Mouse (Mus musculus) kidney, postnatal 0 days (tissue): ENCODE measurements around the gene Wdfy2. TPM values are rescaled to one million over a fixed set of nuclear protein-coding genes. Genes with fewer than 3 reads are reported as not detected.

Source experiments
- ATAC-seq: fragments of 200-750 bp; cut with Nextera tagmentation; replicated peaks from 2 replicates; pipeline ENCODE4 v1.8.0; 2017; ENCODE audit warnings: low read depth, moderate number of reproducible peaks, moderate TSS enrichment, moderate library complexity; ENCODE audit not compliant: low FRiP score
- DNase-seq: peaks from one replicate; pipeline ENCODE4 v3.0.0-alpha.2; 2016; ENCODE audit warnings: low spot score
- H3K27ac ChIP-seq: fragments of 300-500 bp; sonication (generic); 2 replicates; pipeline ENCODE4 v1.5.1; 2014; ENCODE audit warnings: mild to moderate bottlenecking
- H3K27me3 ChIP-seq: fragments of 300-500 bp; sonication (generic); 2 replicates; pipeline ENCODE4 v1.6.1; 2014; ENCODE audit warnings: low read length, mixed read lengths; ENCODE audit not compliant: insufficient read depth
- H3K36me3 ChIP-seq: fragments of 300-500 bp; sonication (generic); 2 replicates; pipeline ENCODE4 v1.6.1; 2014; ENCODE audit warnings: low read length, mixed read lengths; ENCODE audit not compliant: insufficient read depth
- H3K4me1 ChIP-seq: fragments of 300-500 bp; sonication (generic); replicated peaks from 2 replicates; pipeline ENCODE4 v1.6.1; 2014; ENCODE audit warnings: antibody characterized with exemption, low read length, mixed read lengths; ENCODE audit not compliant: insufficient read depth
- H3K4me2 ChIP-seq: fragments of 300-500 bp; sonication (generic); 2 replicates; pipeline ENCODE4 v1.6.1; 2014; ENCODE audit warnings: mild to moderate bottlenecking, low read length, moderate library complexity, mixed read lengths
- H3K4me3 ChIP-seq: fragments of 300-500 bp; sonication (generic); replicated peaks from 2 replicates; pipeline ENCODE4 v1.5.1; 2014; ENCODE audit warnings: low read depth, low read length
- H3K9ac ChIP-seq: fragments of 300-500 bp; sonication (generic); 2 replicates; pipeline ENCODE4 v1.6.1; 2014; ENCODE audit warnings: low read depth, low read length
- H3K9me3 ChIP-seq: fragments of 300-500 bp; sonication (generic); replicated peaks from 2 replicates; pipeline ENCODE4 v1.6.1; 2016; ENCODE audit warnings: low read length, inconsistent platforms, mixed read lengths
- CTCF ChIP-seq: IDR thresholded peaks from 2 replicates; pipeline ENCODE4 v1.5.1; 2016; ENCODE audit warnings: antibody characterized with exemption, low read depth, mild to moderate bottlenecking, moderate library complexity
- WGBS: fragments of 180-500 bp; shearing (Covaris S2); extraction: QIAGEN DNeasy Blood & Tissue Kit; methylation state at CpG from one replicate; pipeline ENCODE4 v1.1.7; 2014; 5-methylcytosine and 5-hydroxymethylcytosine counted together
- polyA plus RNA-seq: library from polyadenylated mRNA; unstranded; fragments of >200 nt; fragmentation: Nextera tagmentation; extraction: Ambion mirVana; gene quantifications from 2 replicates; pipeline ENCODE4 v1.2.1, GENCODE M21; 2015

The Wdfy2 gene
- polyA plus RNA-seq, 1 experiment from 2014 or later, result 3.9 TPM

DNA sequence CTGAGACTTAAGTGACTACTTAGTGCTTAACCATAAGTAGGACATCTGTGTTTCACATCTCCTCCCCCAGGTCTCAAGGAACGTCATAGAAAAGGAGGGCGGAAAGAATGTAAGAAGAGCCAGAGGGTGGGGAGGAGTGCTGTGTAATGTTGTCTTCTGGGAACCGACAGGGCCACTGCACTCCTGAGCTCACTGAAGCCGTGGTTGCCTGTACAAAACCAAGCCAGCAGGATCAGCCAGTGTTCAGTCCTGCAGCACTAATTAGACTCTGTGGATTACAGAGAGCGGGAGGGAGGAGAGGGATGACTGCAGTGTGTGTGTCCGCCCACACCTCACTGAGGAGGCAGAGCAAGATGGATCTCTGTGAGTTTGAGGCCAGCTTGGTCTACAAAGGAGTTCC is 13.5 kb downstream of the Wdfy2 start:
- Histone ChIP-seq H3K27ac (peak overlapping the region; percentile 11; the same call in 1 of the 2 replicates), H3K36me3 (no peaks in the 10 kb centered on the region), H3K9me3 (no peaks in the 10 kb centered on the region), H3K4me2 (no peak overlapping the region), H3K27me3 (no peaks in the 10 kb centered on the region), H3K4me1 (no peaks in the 10 kb centered on the region), H3K9ac (no peak overlapping the region), H3K4me3 (no peak overlapping the region)
- no peak for TF ChIP-seq CTCF
- WGBS, result 30% methylated on average over 6 of the region's 6 CpGs
- ATAC-seq (peak; percentile 87), DNase-seq (peak; percentile 78)

GRCm38 (mm10) chr14:62852840-62853239 is 15.4 kb downstream of the Wdfy2 start:
- 70% methylated on average over 3 of the region's 3 CpGs for WGBS
- Histone ChIP-seq H3K27me3 (no peaks in the 10 kb centered on the region), H3K4me3 (no peak overlapping the region), H3K9me3 (no peaks in the 10 kb centered on the region), H3K27ac (no peak overlapping the region), H3K9ac (no peak overlapping the region), H3K36me3 (no peaks in the 10 kb centered on the region), H3K4me2 (no peak overlapping the region), H3K4me1 (no peaks in the 10 kb centered on the region)
- ATAC-seq (no peak), DNase-seq (no peak)
- no peak for TF ChIP-seq CTCF

GRCm38 (mm10) chr14:62855077-62855835 is 17.8 kb downstream of the Wdfy2 start:
- H3K27me3 ChIP-seq, result no peaks in the 10 kb centered on the region
- no peak for TF ChIP-seq CTCF
- H3K9ac ChIP-seq, result no peak overlapping the region
- H3K36me3 ChIP-seq, result no peaks in the 10 kb centered on the region
- ATAC-seq (no peak), DNase-seq (no peak)
- 73% methylated on average over 18 of the region's 18 CpGs for WGBS
- H3K4me3 ChIP-seq, result no peak overlapping the region
- no peak overlapping the region for H3K4me2 ChIP-seq
- no peak overlapping the region for H3K27ac ChIP-seq
- H3K9me3 ChIP-seq, result no peaks in the 10 kb centered on the region
- no peaks in the 10 kb centered on the region for H3K4me1 ChIP-seq

GRCm38 (mm10) chr14:62855863-62856262 is 18.4 kb downstream of the Wdfy2 start:
- H3K27me3 ChIP-seq, result no peaks in the 10 kb centered on the region
- WGBS, result 45% methylated on average over 3 of the region's 3 CpGs
- H3K27ac ChIP-seq, result no peak overlapping the region; the same call in 1 of the 2 replicates
- H3K36me3 ChIP-seq, result no peaks in the 10 kb centered on the region
- TF ChIP-seq CTCF, result no peak
- no peak overlapping the region for H3K9ac ChIP-seq
- ATAC-seq (no peak), DNase-seq (peak; percentile 61)
- H3K4me3 ChIP-seq, result no peak overlapping the region
- H3K9me3 ChIP-seq, result no peaks in the 10 kb centered on the region
- no peak overlapping the region for H3K4me2 ChIP-seq
- H3K4me1 ChIP-seq, result no peaks in the 10 kb centered on the region

DNA sequence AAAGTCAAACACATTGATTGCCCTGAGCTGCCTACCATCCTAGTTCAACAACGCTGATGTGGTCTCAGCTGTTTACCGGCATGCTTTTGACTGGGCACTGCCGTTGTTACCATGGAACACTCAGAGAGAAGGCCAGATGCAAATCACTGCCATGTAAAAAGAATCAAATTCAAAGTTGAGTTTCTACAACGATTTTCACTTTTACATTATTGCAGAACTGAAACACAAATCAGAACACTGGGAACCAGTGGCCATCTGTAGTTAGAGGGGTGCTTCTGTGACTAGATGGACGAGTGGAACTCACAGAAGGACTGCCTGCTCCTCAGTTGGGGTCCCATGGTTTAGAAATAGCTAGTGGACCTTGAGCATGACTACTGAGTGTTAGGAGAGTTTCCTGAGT is 19.0 kb downstream of the Wdfy2 start:
- no peak for ATAC-seq

GRCm38 (mm10) chr14:62857879-62858278 is 20.4 kb downstream of the Wdfy2 start:
- TF ChIP-seq CTCF, result no peak
- DNase-seq (no peak), ATAC-seq (no peak)
- no peaks in the 10 kb centered on the region for H3K9me3 ChIP-seq
- H3K4me3 ChIP-seq, result no peak overlapping the region
- no peak overlapping the region for H3K9ac ChIP-seq
- no peak overlapping the region for H3K4me2 ChIP-seq
- H3K36me3 ChIP-seq, result no peaks in the 10 kb centered on the region
- no peaks in the 10 kb centered on the region for H3K4me1 ChIP-seq
- no peaks in the 10 kb centered on the region for H3K27me3 ChIP-seq
- H3K27ac ChIP-seq, result no peak overlapping the region
- 75% methylated on average over 4 of the region's 4 CpGs for WGBS

More for the DNA sequence above, 19.0 kb downstream of the Wdfy2 start:
- DNase-seq, result no peak
- Histone ChIP-seq H3K27me3 (no peaks in the 10 kb centered on the region), H3K4me1 (no peaks in the 10 kb centered on the region), H3K36me3 (no peaks in the 10 kb centered on the region), H3K9me3 (no peaks in the 10 kb centered on the region), H3K4me3 (no peak overlapping the region), H3K4me2 (no peak overlapping the region), H3K27ac (no peak overlapping the region), H3K9ac (no peak overlapping the region)
- TF ChIP-seq CTCF, result no peak
- 88% methylated on average over 5 of the region's 5 CpGs for WGBS
